Mouse (Mus musculus): ENCODE measurements around the gene C2cd2.
A peak's percentile ranks its signal among the peaks of the same experiment; 100 is the strongest.
"Not testable (repeated sequence)": the region's sequence is repeated elsewhere in the genome, so short reads cannot be mapped to it uniquely, and the experiment has no call there.

Gene C2cd2

GRCm38 (mm10) chr16:97946993-97947392 is 15.4 kb downstream of the C2cd2 start:
- not testable (repeated sequence) for DNase-seq (ENCODE audit: low spot score)

GRCm38 (mm10) chr16:97941844-97942243 is 20.6 kb downstream of the C2cd2 start:
- no peak for DNase-seq (ENCODE audit: low spot score)

- no peak for DNase-seq (ENCODE audit: low spot score)
Measured at GRCm38 (mm10) chr16:97940471-97940973, 21.9 kb downstream of the C2cd2 start.

GRCm38 (mm10) chr16:97935815-97936214 is 26.6 kb downstream of the C2cd2 start:
- DNase-seq (ENCODE audit: low spot score): no peak

- DNase-seq (ENCODE audit: low spot score): no peak
Measured at GRCm38 (mm10) chr16:97930231-97930630, 32.2 kb downstream of the C2cd2 start.

GRCm38 (mm10) chr16:97929520-97929919 is 32.9 kb downstream of the C2cd2 start:
- DNase-seq (ENCODE audit: low spot score): no peak

- no peak for DNase-seq (ENCODE audit: low spot score)
Measured at GRCm38 (mm10) chr16:97927331-97927938, 35.0 kb downstream of the C2cd2 start.

- no peak for DNase-seq (ENCODE audit: low spot score)
Measured at GRCm38 (mm10) chr16:97926381-97926780, 36.0 kb downstream of the C2cd2 start.

GRCm38 (mm10) chr16:97925760-97926159 is 36.6 kb downstream of the C2cd2 start:
- no peak for DNase-seq (ENCODE audit: low spot score)

GRCm38 (mm10) chr16:97923700-97924099 is 38.7 kb downstream of the C2cd2 start:
- no peak for DNase-seq (ENCODE audit: low spot score)

- no peak for DNase-seq (ENCODE audit: low spot score)
Measured at GRCm38 (mm10) chr16:97922779-97923126, 39.6 kb downstream of the C2cd2 start.

GRCm38 (mm10) chr16:97921961-97922778 is 40.2 kb downstream of the C2cd2 start:
- DNase-seq (ENCODE audit: low spot score): peak; percentile 38

GRCm38 (mm10) chr16:97920621-97921020 is 41.8 kb downstream of the C2cd2 start:
- no peak for DNase-seq (ENCODE audit: low spot score)

- no peak for DNase-seq (ENCODE audit: low spot score)
Measured at GRCm38 (mm10) chr16:97919793-97920192, 42.6 kb downstream of the C2cd2 start.

GRCm38 (mm10) chr16:97912873-97913272 is 49.5 kb downstream of the C2cd2 start:
- no peak for DNase-seq (ENCODE audit: low spot score)

GRCm38 (mm10) chr16:97909356-97909755 is 53.0 kb downstream of the C2cd2 start:
- no peak for DNase-seq (ENCODE audit: low spot score)

GRCm38 (mm10) chr16:97907496-97907895 is 54.9 kb downstream of the C2cd2 start:
- DNase-seq (ENCODE audit: low spot score): no peak

GRCm38 (mm10) chr16:97906337-97906736 is 56.1 kb downstream of the C2cd2 start:
- DNase-seq (ENCODE audit: low spot score): no peak

- DNase-seq (ENCODE audit: low spot score): no peak
Measured at GRCm38 (mm10) chr16:97905449-97905991, 56.9 kb downstream of the C2cd2 start.

GRCm38 (mm10) chr16:97904035-97904434 is 58.4 kb downstream of the C2cd2 start:
- DNase-seq (ENCODE audit: low spot score): no peak

GRCm38 (mm10) chr16:97897346-97898024 is 64.9 kb downstream of the C2cd2 start:
- no peak for DNase-seq (ENCODE audit: low spot score)

GRCm38 (mm10) chr16:97887762-97888161 is 74.6 kb downstream of the C2cd2 start:
- DNase-seq (ENCODE audit: low spot score): no peak

GRCm38 (mm10) chr16:97883696-97884095 is 78.7 kb downstream of the C2cd2 start:
- DNase-seq (ENCODE audit: low spot score): no peak

Measured in urinary bladder, postnatal 10 days (tissue).